Mouse (Mus musculus) retina, embryonic 14.5 days (tissue): ENCODE data around the gene Sult2a8.
"Not testable (repeated sequence)": the region's sequence is repeated elsewhere in the genome, so short reads cannot be mapped to it uniquely, and the experiment has no call there.

ENCODE experiments used
- DNase-seq: peaks from one replicate; pipeline ENCODE4 v3.0.0-alpha.2; 2015; ENCODE audit warnings: low spot score

Sult2a8 gene

DNA sequence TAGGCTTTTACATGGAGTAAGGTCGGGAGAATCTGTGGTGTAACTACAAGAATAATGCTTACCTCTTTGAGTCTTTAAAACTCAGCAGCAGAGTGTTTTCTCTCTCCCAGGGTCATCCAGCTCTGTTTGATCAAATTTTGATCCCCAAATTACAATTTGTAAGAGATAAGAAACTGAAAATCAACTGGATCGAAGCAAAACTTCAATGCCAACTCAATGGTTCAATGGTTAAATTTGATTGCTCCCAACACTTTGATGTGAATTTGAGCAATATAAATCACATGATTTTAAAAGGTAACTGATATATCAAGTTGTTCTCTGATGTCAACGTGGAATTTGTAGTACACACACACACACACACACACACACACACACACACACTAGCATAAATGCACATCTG, at the start of gene Sult2a8:
Sult2a8 (minus strand) TSS at position 236 of the 400 bp plus-strand sequence.
- DNase-seq: no peak

DNA sequence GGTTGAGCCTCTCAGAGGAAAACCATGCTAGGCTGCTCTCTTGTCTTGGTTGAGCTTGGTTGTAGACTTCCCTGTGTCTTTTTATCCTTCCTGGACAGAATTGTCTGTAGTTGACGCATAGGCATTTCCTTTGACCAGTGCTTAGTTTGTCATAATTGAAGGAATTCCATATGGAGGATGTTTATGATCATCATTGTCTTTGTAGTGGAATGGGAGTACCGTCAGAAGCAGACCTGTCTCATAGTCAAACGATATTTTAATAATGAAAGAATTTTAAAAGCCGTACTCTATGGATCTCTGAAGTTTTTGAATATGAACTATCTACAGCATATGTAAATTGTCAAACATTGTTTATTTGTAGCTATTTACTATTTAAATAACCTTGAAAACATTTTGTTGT, 47.6 kb upstream of the Sult2a8 start, which contains the start of gene Sult2a7:
Sult2a7 (minus strand) TSS at position 101 of the 400 bp plus-strand sequence.
- DNase-seq: no peak

DNA sequence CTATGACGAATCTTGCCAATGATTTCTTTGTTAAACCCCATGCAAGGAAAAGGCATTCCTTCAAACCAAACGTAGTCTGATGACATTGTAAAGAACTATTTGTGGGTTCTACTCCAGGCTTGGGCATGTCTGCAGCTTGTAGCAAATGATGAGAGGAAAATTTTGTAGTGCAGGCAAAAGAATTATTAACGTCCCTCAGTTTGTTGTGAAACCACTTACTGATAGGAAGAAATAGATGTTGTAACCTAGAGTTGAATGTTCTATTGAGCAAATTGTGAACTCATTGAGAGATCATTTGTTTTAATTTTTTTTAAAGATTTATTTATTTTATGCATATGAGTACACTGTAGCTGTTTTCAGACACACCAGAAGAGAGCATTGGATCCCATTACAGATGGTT, 46.3 kb upstream of the Sult2a8 start:
- DNase-seq: no peak

DNA sequence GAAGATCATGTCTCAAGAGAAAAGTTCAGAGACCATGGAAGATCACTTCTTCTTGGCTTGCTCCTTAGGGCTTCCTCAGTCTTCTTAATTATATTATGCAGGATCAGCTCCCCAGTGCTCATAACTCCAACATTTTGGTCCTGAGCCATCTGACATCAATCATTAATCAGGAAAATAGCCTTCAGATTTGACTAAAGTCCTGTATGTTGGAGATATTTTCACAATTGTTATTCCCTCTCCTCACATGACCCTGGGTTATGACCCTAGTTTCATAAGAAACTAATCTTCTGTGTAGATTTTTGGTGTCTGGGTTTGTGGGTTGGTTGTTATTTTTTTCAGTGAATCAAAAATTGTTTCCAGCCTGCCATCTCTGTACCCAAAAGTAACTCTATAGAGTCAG, 7.0 kb downstream of the Sult2a8 start:
- no peak for DNase-seq

DNA sequence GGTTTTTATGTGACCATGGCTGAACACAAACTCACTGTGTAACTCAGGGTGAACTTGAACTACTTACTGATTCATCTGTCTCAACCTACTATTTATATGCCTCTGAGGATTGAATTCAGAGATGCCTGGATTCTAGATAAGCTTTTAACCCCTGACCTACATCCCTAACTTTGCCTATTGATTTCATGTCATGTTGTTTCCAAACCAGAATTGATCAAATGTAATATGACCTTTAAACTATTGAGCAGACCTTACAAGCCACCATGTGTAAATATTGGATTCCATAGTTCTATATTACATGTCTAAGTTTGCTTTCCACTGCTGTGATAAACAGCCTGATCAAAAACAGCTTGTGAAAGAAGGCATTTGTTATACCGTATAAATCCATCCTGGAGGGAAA, 8.1 kb downstream of the Sult2a8 start:
- DNase-seq: no peak

DNA sequence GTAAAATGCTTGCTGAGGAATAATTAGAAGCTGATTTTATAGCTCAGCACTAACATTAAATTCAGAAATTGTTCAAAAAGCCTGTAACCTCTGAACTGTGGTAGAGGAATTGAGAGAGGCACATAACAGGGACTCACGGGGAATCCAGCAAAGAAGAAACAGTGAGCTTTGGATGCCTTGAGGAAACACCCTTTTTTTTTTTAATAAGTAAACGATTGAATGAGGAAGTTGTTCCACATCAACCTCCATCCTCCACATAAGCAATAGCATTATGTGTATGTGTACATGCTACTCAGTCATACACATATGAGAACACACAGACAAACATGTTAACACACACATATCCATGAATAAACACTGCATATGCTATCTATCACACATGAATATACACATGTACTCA, 8.5 kb downstream of the Sult2a8 start:
- DNase-seq: no peak

DNA sequence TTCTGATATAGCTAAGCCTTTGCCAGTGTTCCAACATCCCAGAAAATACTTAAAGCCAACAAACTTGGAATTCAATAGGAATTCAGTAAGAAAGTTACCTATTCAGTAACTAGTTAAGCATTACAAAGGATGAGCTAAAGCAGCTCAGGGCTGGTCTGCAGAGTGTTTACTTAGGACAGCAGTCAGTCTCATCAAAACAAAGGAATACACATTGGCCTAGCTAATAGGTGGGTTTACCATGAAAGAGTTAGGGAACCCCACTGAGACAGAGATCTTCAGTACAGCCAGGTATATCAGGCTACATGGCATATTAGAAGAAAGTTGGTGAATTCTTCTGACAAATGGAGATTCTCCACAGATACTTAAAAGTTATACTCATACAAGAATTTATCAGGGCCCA, 47.2 kb downstream of the Sult2a8 start:
- not testable (repeated sequence) for DNase-seq

DNA sequence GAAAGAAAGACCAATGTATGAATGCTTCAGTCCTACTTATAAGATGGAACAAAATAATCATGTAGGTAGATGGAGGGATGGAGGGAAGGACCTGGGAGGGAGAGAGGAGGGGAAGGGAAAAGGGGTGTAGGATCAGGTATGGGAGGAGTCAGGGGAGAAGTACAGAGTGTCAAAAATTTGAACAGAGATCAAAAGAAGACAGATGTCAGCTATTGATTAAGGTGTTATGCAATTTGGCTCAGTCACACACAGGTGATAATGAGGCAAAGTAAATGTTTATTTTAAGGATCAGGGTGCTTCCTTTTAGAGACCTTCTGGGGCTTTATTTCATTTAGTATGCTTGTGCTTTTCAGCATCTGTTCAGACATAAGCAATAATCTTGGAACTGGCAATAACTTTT, 50.1 kb downstream of the Sult2a8 start:
- DNase-seq: no peak
